Mouse (Mus musculus): ENCODE results near the gene Hdac9. TPM values are rescaled to one million over a fixed set of nuclear protein-coding genes. Genes with fewer than 3 reads are reported as not detected.

The Hdac9 gene
- total and polyA plus RNA-seq, 2 experiments: 0.56 to 1.6 TPM

GRCm38 (mm10) chr12:34828684-34829083 lies 88.2 kb downstream of the Hdac9 start:
- Histone ChIP-seq H3K79me2 (ENCODE audit: control insufficient read depth, insufficient read depth, low read length) (no peaks in the 10 kb centered on the region), H3K27ac (replicated peaks; ENCODE audit: insufficient read depth, low read depth, low read length) (no peak overlapping the region), H3K4me3 (ENCODE audit: insufficient read depth, low read depth, low read length) (no peak overlapping the region), H3K36me3 (ENCODE audit: control insufficient read depth, insufficient read depth, low read length) (no peaks in the 10 kb centered on the region), H3K4me1 (ENCODE audit: control insufficient read depth, insufficient read depth, low read length) (no peaks in the 10 kb centered on the region), H3K27me3 (ENCODE audit: control insufficient read depth, insufficient read depth, low read length) (no peaks in the 10 kb centered on the region), H3K9ac (ENCODE audit: low read depth, low read length) (no peak overlapping the region)
- DNase-seq (ENCODE audit: extremely low read depth, low read depth, low spot score): no peak
- TF ChIP-seq CTCF (IDR thresholded peaks at IDR 0.05; ENCODE audit: low read depth, low read length) (no peak), POLR2A (IDR thresholded peaks at IDR 0.05; ENCODE audit: extremely low read depth, insufficient read depth, low read length) (no peak)
- 87% methylated on average over 3 of the region's 3 CpGs for WGBS

DNA sequence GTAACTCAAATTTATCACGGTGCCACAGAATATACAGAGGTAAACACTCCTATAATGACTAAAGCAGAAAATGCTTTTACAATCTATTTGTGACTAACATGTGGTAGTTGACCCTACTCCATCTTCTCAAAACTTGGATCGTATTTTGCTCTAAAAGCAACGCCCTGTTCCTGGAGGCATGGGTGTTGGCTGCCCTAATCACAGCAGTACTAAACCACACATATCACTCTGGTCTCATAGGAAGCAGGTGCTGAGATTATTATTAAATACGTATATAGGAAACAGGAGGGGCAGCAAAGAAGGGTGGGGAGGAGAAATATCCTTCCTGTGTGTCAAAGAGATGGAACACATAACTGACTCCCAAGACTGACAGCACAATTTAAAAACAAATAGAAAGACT lies 90.0 kb downstream of the Hdac9 start:
- Histone ChIP-seq H3K4me1 (ENCODE audit: control insufficient read depth, insufficient read depth, low read length) (no peaks in the 10 kb centered on the region), H3K36me3 (ENCODE audit: control insufficient read depth, insufficient read depth, low read length) (no peaks in the 10 kb centered on the region), H3K9ac (ENCODE audit: low read depth, low read length) (no peak overlapping the region), H3K27ac (replicated peaks; ENCODE audit: insufficient read depth, low read depth, low read length) (no peak overlapping the region), H3K79me2 (ENCODE audit: control insufficient read depth, insufficient read depth, low read length) (no peaks in the 10 kb centered on the region), H3K27me3 (ENCODE audit: control insufficient read depth, insufficient read depth, low read length) (no peaks in the 10 kb centered on the region), H3K4me3 (ENCODE audit: insufficient read depth, low read depth, low read length) (no peak overlapping the region)
- TF ChIP-seq CTCF (IDR thresholded peaks at IDR 0.05; ENCODE audit: low read depth, low read length) (no peak), POLR2A (IDR thresholded peaks at IDR 0.05; ENCODE audit: extremely low read depth, insufficient read depth, low read length) (no peak)
- WGBS: 80% methylated on average over 4 of the region's 4 CpGs
- no peak for DNase-seq (ENCODE audit: extremely low read depth, low read depth, low spot score)

DNA sequence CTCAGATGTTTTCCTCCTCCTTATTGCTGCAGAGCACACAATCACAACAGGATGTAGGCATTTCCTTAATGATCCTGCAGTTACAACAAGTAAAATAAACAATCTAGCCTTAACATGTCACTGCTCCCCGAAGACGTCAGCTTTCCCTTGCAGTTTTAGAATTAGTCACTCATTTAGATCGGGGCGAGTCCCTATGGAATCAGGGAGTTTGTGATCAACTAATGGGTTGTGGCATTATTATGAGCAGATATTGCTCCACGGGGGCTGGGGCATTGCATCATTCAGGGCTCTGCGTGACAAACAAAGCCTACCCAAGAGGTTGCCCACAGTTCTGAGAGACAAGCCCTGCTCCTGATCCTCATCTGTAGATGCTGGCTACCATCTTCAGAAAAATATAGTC lies 96.7 kb downstream of the Hdac9 start:
- Histone ChIP-seq H3K4me3 (ENCODE audit: insufficient read depth, low read depth, low read length) (no peak overlapping the region), H3K4me1 (ENCODE audit: control insufficient read depth, insufficient read depth, low read length) (no peaks in the 10 kb centered on the region), H3K36me3 (ENCODE audit: control insufficient read depth, insufficient read depth, low read length) (no peaks in the 10 kb centered on the region), H3K27ac (replicated peaks; ENCODE audit: insufficient read depth, low read depth, low read length) (no peak overlapping the region), H3K79me2 (ENCODE audit: control insufficient read depth, insufficient read depth, low read length) (no peaks in the 10 kb centered on the region), H3K27me3 (ENCODE audit: control insufficient read depth, insufficient read depth, low read length) (no peaks in the 10 kb centered on the region), H3K9ac (ENCODE audit: low read depth, low read length) (no peak overlapping the region)
- 73% methylated on average over 6 of the region's 6 CpGs for WGBS
- TF ChIP-seq POLR2A (IDR thresholded peaks at IDR 0.05; ENCODE audit: extremely low read depth, insufficient read depth, low read length): no peak
- no peak for TF ChIP-seq CTCF (IDR thresholded peaks at IDR 0.05; ENCODE audit: low read depth, low read length)
- DNase-seq (ENCODE audit: extremely low read depth, low read depth, low spot score): no peak

GRCm38 (mm10) chr12:34811673-34812613 lies 105.0 kb downstream of the Hdac9 start:
- no peaks in the 10 kb centered on the region for H3K36me3 ChIP-seq (ENCODE audit: control insufficient read depth, insufficient read depth, low read length)
- no peak overlapping the region for H3K9ac ChIP-seq (ENCODE audit: low read depth, low read length)
- H3K27me3 ChIP-seq (ENCODE audit: control insufficient read depth, insufficient read depth, low read length): no peaks in the 10 kb centered on the region
- TF ChIP-seq CTCF (IDR thresholded peaks at IDR 0.05; ENCODE audit: low read depth, low read length): no peak
- TF ChIP-seq POLR2A (IDR thresholded peaks at IDR 0.05; ENCODE audit: extremely low read depth, insufficient read depth, low read length): no peak
- H3K79me2 ChIP-seq (ENCODE audit: control insufficient read depth, insufficient read depth, low read length): no peaks in the 10 kb centered on the region
- H3K4me3 ChIP-seq (ENCODE audit: insufficient read depth, low read depth, low read length): no peak overlapping the region
- no peak overlapping the region for H3K27ac ChIP-seq (replicated peaks; ENCODE audit: insufficient read depth, low read depth, low read length)
- DNase-seq (ENCODE audit: extremely low read depth, low read depth, low spot score): no peak
- no peaks in the 10 kb centered on the region for H3K4me1 ChIP-seq (ENCODE audit: control insufficient read depth, insufficient read depth, low read length)
- WGBS: 63% methylated on average over 10 of the region's 10 CpGs

DNA sequence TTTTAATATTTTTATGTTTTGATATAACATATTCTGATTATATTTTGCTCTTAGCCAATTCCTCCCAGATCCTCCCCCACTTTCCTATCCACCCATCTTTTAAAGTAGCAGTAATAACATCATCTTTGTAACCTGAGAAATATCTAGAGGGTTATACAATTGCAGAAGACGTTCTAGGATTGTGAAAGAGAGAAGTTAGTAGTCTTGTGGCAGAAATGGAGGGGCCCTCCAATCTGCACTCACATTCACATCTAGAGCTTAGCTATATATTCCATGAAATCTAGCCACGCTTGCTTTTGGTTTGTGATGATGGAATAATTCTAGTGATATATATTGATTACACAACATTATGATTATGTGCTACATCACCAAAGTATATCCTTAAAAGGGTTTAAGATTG lies 106.7 kb downstream of the Hdac9 start:
- Histone ChIP-seq H3K4me3 (ENCODE audit: insufficient read depth, low read depth, low read length) (no peak overlapping the region), H3K36me3 (ENCODE audit: control insufficient read depth, insufficient read depth, low read length) (no peaks in the 10 kb centered on the region), H3K79me2 (ENCODE audit: control insufficient read depth, insufficient read depth, low read length) (no peaks in the 10 kb centered on the region), H3K27ac (replicated peaks; ENCODE audit: insufficient read depth, low read depth, low read length) (no peak overlapping the region), H3K4me1 (ENCODE audit: control insufficient read depth, insufficient read depth, low read length) (no peaks in the 10 kb centered on the region), H3K9ac (ENCODE audit: low read depth, low read length) (no peak overlapping the region), H3K27me3 (ENCODE audit: control insufficient read depth, insufficient read depth, low read length) (no peaks in the 10 kb centered on the region)
- no peak for DNase-seq (ENCODE audit: extremely low read depth, low read depth, low spot score)
- WGBS: 92% methylated on average over 2 of the region's 2 CpGs
- no peak for TF ChIP-seq CTCF (IDR thresholded peaks at IDR 0.05; ENCODE audit: low read depth, low read length)
- TF ChIP-seq POLR2A (IDR thresholded peaks at IDR 0.05; ENCODE audit: extremely low read depth, insufficient read depth, low read length): no peak

DNA sequence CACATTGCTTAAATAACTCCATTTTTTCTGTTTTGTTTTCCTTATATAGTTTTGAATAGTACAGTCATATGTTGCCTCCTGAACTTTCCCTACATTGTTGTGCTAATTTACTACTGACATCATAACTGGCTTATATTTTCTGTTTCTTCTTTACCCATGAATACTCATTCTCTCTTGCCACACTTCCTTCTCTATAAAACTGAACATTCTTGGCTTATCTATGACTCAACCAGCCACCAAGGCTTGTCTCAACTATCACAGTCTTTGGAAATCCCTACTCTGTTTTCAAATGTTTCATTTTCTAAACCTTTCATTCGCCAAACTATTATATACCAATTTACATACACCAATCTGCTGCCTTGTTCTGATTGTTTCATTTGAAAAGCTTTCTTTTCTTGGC lies 108.7 kb downstream of the Hdac9 start:
- no peak for DNase-seq (ENCODE audit: extremely low read depth, low read depth, low spot score)
- Histone ChIP-seq H3K4me3 (ENCODE audit: insufficient read depth, low read depth, low read length) (no peak overlapping the region), H3K4me1 (ENCODE audit: control insufficient read depth, insufficient read depth, low read length) (no peaks in the 10 kb centered on the region), H3K27ac (replicated peaks; ENCODE audit: insufficient read depth, low read depth, low read length) (no peak overlapping the region), H3K27me3 (ENCODE audit: control insufficient read depth, insufficient read depth, low read length) (no peaks in the 10 kb centered on the region), H3K79me2 (ENCODE audit: control insufficient read depth, insufficient read depth, low read length) (no peaks in the 10 kb centered on the region), H3K36me3 (ENCODE audit: control insufficient read depth, insufficient read depth, low read length) (no peaks in the 10 kb centered on the region), H3K9ac (ENCODE audit: low read depth, low read length) (no peak overlapping the region)
- TF ChIP-seq POLR2A (IDR thresholded peaks at IDR 0.05; ENCODE audit: extremely low read depth, insufficient read depth, low read length): no peak
- 80% methylated on average over 1 of the region's 1 CpGs for WGBS

Measured in liver, adult 2 months (tissue).